ENCODE assay signal across 16 mouse cellular contexts in genomic region chr2:49729611-49729969, GRCm38 (mm10). TPM values are rescaled to one million over a fixed set of nuclear protein-coding genes. Genes with fewer than 3 reads are reported as not detected.
"Had no signal": no experiment of that assay in that cellular context is flagged by ENCODE, and none has a peak within 500 bp of the region (broad histone marks: within the 10 kb centered on the region; RNA-seq: fewer than 3 reads in every experiment).

No protein-coding gene starts in this region.

- H3K9me3 ChIP-seq: midbrain, embryonic 15.5 days; neural tube, embryonic 12.5 days had no signal

- H3K4me1 ChIP-seq: neural tube, embryonic 12.5 days had no signal

- ATAC-seq: inflammation-experienced regulatory T-cells, adult 6 months; lung, postnatal 0 days; midbrain, embryonic 15.5 days had no signal

- H3K27me3 ChIP-seq: midbrain, embryonic 15.5 days; neural tube, embryonic 12.5 days had no signal

- H3K4me2 ChIP-seq: midbrain, embryonic 11.5 days; midbrain, embryonic 15.5 days; neural tube, embryonic 12.5 days had no signal

- DNase-seq: kidney, adult 9 months; kidney, postnatal 36 days; left cerebral cortex, postnatal 4 days; lung, adult 2 months; lung, postnatal 36 days; right cerebral cortex, postnatal 4 days; spleen, adult 18-20 months; thymus, adult 18-20 months had no signal

- H3K27ac ChIP-seq: kidney, postnatal 0 days; layer of hippocampus, adult 2 months; midbrain, embryonic 15.5 days; neural tube, embryonic 12.5 days had no signal

- H3K4me3 ChIP-seq: layer of hippocampus, adult 2 months; midbrain, embryonic 15.5 days; neural tube, embryonic 12.5 days had no signal

- H3K9ac ChIP-seq: midbrain, embryonic 15.5 days; neural tube, embryonic 12.5 days had no signal

RNA-seq across cellular contexts. Expression of gene Lypd6b, which starts 57.9 kb away (rescaled TPM):
- total RNA-seq: monocyte, adult 5-6 weeks had no signal
